Mouse (Mus musculus) C2C12 (cell line): ENCODE measurements around the gene Dnmt1. TPM values are rescaled to one million over a fixed set of nuclear protein-coding genes. Genes with fewer than 3 reads are reported as not detected.

Experiments
- H3K27me3 ChIP-seq: one replicate; pipeline ENCODE4 v1.6.1; 2011; ENCODE audit not compliant: control insufficient read depth, insufficient read depth, insufficient read length
- H3K36me3 ChIP-seq: one replicate; pipeline ENCODE4 v1.6.1; 2011; ENCODE audit not compliant: control insufficient read depth, insufficient read depth
- H3K4me3 ChIP-seq: one replicate; pipeline ENCODE4 v1.5.1; 2011; ENCODE audit warnings: mild to moderate bottlenecking, control low read depth; ENCODE audit not compliant: poor library complexity, insufficient read depth, severe bottlenecking
- H3K79me2 ChIP-seq: one replicate; pipeline ENCODE4 v1.6.1; 2011; ENCODE audit not compliant: control insufficient read depth, insufficient read depth
- H3K79me3 ChIP-seq: one replicate; pipeline ENCODE4 v1.6.1; 2011; ENCODE audit warnings: low read depth, control low read depth
- H3ac ChIP-seq: one replicate; pipeline ENCODE3; 2011; ENCODE audit warnings: low read depth; ENCODE audit not compliant: control insufficient read depth, insufficient read length
- CEBPB ChIP-seq: IDR thresholded peaks from one replicate; pipeline ENCODE4 v1.6.1; 2011; ENCODE audit warnings: low read depth, mild to moderate bottlenecking, control low read depth, moderate library complexity
- CTCF ChIP-seq: IDR thresholded peaks from one replicate; pipeline ENCODE4 v1.5.1; 2011; ENCODE audit not compliant: control insufficient read depth, insufficient read depth, insufficient read length
- FOSL1 ChIP-seq: IDR thresholded peaks from one replicate; pipeline ENCODE4 v1.8.0; 2011; ENCODE audit warnings: mild to moderate bottlenecking, low read length; ENCODE audit not compliant: poor library complexity, insufficient read depth, severe bottlenecking
- MAX ChIP-seq: IDR thresholded peaks from one replicate; pipeline ENCODE4 v1.6.1; 2011; ENCODE audit warnings: mild to moderate bottlenecking, control low read depth
- MYOD1 ChIP-seq: IDR thresholded peaks from one replicate; pipeline ENCODE4 v1.6.1; 2011; ENCODE audit warnings: low read depth; ENCODE audit not compliant: control insufficient read depth, insufficient read length
- MYOG ChIP-seq: IDR thresholded peaks from one replicate; pipeline ENCODE4 v1.6.1; 2011; ENCODE audit not compliant: control insufficient read depth, insufficient read length; ENCODE audit errors: extremely low read depth
- USF1 ChIP-seq: IDR thresholded peaks from one replicate; pipeline ENCODE4 v1.6.1; 2011; ENCODE audit warnings: low read depth, mild to moderate bottlenecking, control low read depth, moderate library complexity
- polyA plus RNA-seq: library from polyadenylated mRNA; unstranded; fragments of >200 nt; fragmentation: generic; extraction: Trizol; gene quantifications from one replicate; pipeline ENCODE4 v1.2.1, GENCODE M21; 2012; ENCODE audit warnings: missing spikeins

The Dnmt1 gene
- polyA plus RNA-seq, 1 experiment, result 69.7 TPM

GRCm38 (mm10) chr9:20887704-20888385, 71.8 kb downstream of the Dnmt1 start, which contains the start of gene Ppan:
Gene Ppan, plus strand, starts transcription at chr9:20888175.
- H3K27me3 ChIP-seq, result no peaks in the 10 kb centered on the region
- no peak for TF ChIP-seq MYOG
- TF ChIP-seq FOSL1, result no peak
- peak; percentile 91 for TF ChIP-seq MAX
- no peak for TF ChIP-seq MYOD1

GRCm38 (mm10) chr9:20887191-20887590, 72.5 kb downstream of the Dnmt1 start:
- Histone ChIP-seq H3K4me3 (no peak overlapping the region), H3K79me2 (peaks cover 37% of the 10 kb centered on the region), H3K27me3 (no peaks in the 10 kb centered on the region), H3K79me3 (peaks cover 22% of the 10 kb centered on the region), H3K36me3 (peaks cover 30% of the 10 kb centered on the region), H3ac (no peak overlapping the region)
- no peak for TF ChIP-seq MYOG
- TF ChIP-seq MAX, result no peak
- no peak for TF ChIP-seq MYOD1
- no peak for TF ChIP-seq FOSL1

More at GRCm38 (mm10) chr9:20887704-20888385, 71.8 kb downstream of the Dnmt1 start, which contains the start of gene Ppan:
- peaks cover 37% of the 10 kb centered on the region for H3K79me2 ChIP-seq
- peaks cover 37% of the 10 kb centered on the region for H3K36me3 ChIP-seq
- H3K4me3 ChIP-seq, result peak within 1 kb of the TSS; percentile 90
- peaks cover 22% of the 10 kb centered on the region for H3K79me3 ChIP-seq
- peak within 1 kb of the TSS; percentile 98 for H3ac ChIP-seq

- Histone ChIP-seq H3K36me3 (peaks cover 24% of the 10 kb centered on the region), H3ac (no peak overlapping the region), H3K79me3 (peaks cover 22% of the 10 kb centered on the region), H3K79me2 (peaks cover 37% of the 10 kb centered on the region), H3K4me3 (no peak overlapping the region), H3K27me3 (no peaks in the 10 kb centered on the region)
- TF ChIP-seq MYOD1 (no peak), MAX (no peak), FOSL1 (no peak), USF1 (no peak), CEBPB (no peak), CTCF (no peak), MYOG (no peak)
Observed at GRCm38 (mm10) chr9:20886563-20886962, 73.1 kb downstream of the Dnmt1 start.

GRCm38 (mm10) chr9:20879097-20879792, 80.4 kb downstream of the Dnmt1 start, which contains the start of gene Angptl6:
Gene Angptl6, minus strand, starts transcription at chr9:20879727.
- no peaks in the 10 kb centered on the region for H3K79me3 ChIP-seq
- H3ac ChIP-seq, result peak within 1 kb of the TSS; percentile 22
- H3K79me2 ChIP-seq, result no peaks in the 10 kb centered on the region
- H3K27me3 ChIP-seq, result no peaks in the 10 kb centered on the region
- TF ChIP-seq CTCF (no peak), MAX (no peak), MYOG (no peak), USF1 (no peak), MYOD1 (no peak), CEBPB (no peak), FOSL1 (no peak)
- no peaks in the 10 kb centered on the region for H3K36me3 ChIP-seq
- peak within 1 kb of the TSS; percentile 18 for H3K4me3 ChIP-seq

GRCm38 (mm10) chr9:20878710-20879065, 81.0 kb downstream of the Dnmt1 start:
- Histone ChIP-seq H3K27me3 (no peaks in the 10 kb centered on the region), H3K4me3 (peak overlapping the region; percentile 18), H3ac (peak overlapping the region; percentile 22), H3K79me2 (no peaks in the 10 kb centered on the region), H3K36me3 (no peaks in the 10 kb centered on the region), H3K79me3 (no peaks in the 10 kb centered on the region)
- TF ChIP-seq CTCF, result no peak
- no peak for TF ChIP-seq MYOG
- no peak for TF ChIP-seq FOSL1
- no peak for TF ChIP-seq MAX
